Mouse (Mus musculus): ENCODE data around the gene Mrpl18. TPM values are rescaled to one million over a fixed set of nuclear protein-coding genes. Genes with fewer than 3 reads are reported as not detected.
"Not testable (repeated sequence)": the region's sequence is repeated elsewhere in the genome, so short reads cannot be mapped to it uniquely, and the experiment has no call there.

The Mrpl18 gene
- total RNA-seq (2021), result 10 to 100 TPM; 59.7 to 65.2 TPM

DNA sequence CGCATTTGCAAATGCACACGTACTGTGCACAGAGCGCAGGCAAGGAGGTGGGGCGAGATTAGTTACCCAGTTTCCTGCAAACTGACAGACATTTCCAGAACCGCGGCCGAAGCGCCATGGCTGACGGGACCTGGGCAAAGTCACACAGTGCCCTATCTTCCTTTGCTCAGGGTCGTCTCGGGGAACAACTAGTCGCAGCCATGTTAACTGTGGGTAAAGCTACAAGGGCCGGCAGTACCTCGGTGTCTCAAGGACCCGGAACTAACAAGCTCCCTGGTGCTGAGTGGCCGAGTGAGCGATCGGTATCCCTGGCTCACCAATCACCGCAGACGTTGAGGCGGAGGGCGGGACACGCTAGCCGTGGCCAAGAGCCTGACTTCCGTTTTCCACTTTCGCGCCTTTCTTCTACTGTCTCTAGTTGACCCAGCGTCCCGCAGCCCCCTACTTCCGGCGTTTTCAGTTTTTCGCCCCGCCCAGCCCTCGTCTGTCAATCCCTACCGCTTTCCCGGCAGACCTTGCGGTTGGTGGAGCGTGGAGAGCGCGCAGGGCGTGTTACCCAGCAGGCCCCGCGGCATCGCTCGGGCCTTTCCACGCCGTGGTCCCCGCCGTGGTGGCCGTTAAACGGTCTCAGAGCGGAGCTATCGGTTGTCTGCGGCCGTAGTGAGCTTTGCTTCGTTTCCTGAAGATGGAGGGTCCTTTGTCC, at the start of gene Mrpl18:
Gene Mrpl18 (minus strand): TSS at position 465 of the 703 bp plus-strand sequence.
- intact Hi-C loops (cut with DNase I), result loop anchor here (5.0 kb wide), 2 partner anchors 46 to 76 kb away; partner anchors contain the start of genes Acat2 and Wtap
- peak; percentile 99 to 100 for DNase-seq (ENCODE audit: low spot score in 2 of 2)

DNA sequence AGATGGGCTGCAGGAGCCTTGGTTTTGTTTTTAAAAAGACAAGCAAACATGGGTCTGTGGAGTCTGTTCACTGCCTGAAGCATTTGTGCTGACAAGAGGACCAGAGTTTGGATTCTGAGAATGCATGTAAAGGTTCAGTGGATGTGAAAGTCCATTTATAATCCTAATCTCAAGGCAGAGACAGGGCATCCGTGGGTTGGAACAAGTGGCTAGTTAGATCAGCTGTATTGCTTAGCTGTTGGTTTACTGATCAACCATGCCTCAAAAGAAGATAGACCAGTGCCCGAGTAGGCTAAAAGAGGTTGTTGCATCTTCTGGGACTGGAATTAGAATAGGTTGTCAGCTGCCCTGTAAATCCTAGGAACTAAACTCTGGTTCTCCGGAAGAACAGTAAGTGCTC, 47.3 kb upstream of the Mrpl18 start:
- intact Hi-C loops (cut with DNase I), result loop anchor here (5.0 kb wide), 1 partner anchor 46 kb away; the partner anchor contains the start of genes Mrpl18 and Tcp1
- DNase-seq (ENCODE audit: low spot score in 2 of 2), result no peak

DNA sequence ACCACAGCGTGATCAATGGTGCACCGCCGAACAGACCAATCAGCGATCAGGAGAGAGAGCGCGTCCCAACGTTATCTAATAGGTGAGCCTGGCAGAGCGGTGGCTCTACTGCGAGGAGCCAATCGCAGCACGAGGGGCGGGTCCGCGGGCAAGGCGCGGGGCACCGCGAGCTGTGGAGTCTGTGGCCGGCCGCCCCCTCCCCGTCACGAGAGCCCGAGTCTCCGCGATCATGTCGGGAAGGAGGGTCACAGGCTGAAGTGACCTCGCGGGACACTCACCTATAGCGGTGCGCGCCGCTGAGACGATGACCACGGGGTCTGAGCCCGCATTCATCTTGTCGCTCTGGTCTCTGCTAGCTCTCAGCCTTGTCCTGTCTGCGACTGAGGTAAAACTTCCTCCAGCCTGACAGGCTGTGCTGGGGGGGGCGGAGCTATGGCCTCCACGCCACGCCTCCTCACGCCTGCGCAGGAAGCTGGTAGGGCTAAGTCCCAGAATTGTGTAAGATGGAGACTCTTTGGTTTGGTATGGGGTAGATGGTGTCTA, 44.3 kb upstream of the Mrpl18 start, which contains the start of gene Acat2:
Gene Acat2 (minus strand): TSS at position 417 of the 543 bp plus-strand sequence.
- DNase-seq (ENCODE audit: low spot score in 2 of 2), result peak; percentile 97 to 98
- intact Hi-C loops (cut with DNase I), result loop anchor here (2.0 to 5.0 kb wide), 2 partner anchors 32 to 43 kb away; partner anchors contain the start of genes Mrpl18 and Tcp1

DNA sequence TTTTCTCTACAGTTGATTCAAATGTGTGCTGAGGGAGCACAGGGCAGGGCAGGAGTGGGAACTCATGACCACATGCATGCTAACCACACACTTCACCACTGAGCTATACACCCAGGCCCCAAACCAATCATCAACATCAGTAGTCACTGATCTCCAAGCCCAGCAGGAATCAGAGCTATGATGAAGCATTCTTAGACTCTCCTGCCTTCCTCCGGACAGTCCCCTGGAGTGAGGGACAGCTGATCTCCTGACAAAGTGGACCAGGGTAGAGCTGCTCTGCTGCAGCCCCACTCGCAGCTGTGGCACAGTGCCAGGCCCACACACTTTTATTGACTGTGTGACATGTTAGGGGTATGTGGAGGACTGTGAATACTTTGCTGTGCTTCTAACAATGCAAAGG, 43.2 kb upstream of the Mrpl18 start:
- intact Hi-C loops (cut with DNase I); DNase-seq (ENCODE audit: low spot score in 2 of 2): not testable (repeated sequence)

DNA sequence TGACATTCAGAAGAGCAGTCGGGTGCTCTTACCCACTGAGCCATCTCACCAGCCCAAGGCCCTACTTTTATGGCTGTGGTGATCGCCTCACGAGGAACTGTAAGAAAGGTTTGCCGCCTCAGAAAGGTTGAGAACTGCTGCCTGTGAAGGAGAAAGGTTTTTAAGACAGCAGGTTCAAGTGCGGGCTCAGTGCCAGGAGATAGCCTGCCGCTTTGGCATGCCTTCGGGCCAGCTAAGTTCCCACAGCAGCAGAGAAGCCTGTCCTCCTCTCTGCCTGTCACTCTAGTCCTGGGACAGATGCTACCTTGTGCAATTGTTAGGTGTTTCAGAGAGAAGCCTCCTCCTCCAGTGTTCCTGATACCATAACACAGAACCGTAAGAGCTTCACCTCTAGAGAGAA, 40.5 kb upstream of the Mrpl18 start:
- no peak for DNase-seq (ENCODE audit: low spot score in 2 of 2)
- intact Hi-C loops (cut with DNase I), result no loop called here

DNA sequence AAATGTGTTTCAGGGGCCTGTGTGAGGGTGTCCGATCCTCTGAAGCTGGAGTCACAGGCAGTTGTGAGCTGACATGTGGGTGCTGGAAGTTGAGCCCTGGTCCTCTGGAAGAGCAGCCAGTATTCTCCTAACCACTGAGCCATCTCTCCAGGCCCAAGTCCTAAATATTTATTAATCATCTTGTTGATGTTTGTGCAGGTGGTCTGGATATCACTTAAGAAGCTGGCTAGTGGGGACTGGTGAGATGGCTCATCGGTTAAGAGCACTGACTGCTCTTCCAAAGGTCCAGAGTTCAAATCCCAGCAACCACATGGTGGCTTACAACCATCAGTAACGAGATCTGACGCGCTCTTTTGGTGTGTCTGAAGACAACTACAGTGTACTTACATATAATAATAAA, 33.5 kb upstream of the Mrpl18 start:
- no peak for DNase-seq (ENCODE audit: low spot score in 2 of 2)
- intact Hi-C loops (cut with DNase I), result no loop called here

DNA sequence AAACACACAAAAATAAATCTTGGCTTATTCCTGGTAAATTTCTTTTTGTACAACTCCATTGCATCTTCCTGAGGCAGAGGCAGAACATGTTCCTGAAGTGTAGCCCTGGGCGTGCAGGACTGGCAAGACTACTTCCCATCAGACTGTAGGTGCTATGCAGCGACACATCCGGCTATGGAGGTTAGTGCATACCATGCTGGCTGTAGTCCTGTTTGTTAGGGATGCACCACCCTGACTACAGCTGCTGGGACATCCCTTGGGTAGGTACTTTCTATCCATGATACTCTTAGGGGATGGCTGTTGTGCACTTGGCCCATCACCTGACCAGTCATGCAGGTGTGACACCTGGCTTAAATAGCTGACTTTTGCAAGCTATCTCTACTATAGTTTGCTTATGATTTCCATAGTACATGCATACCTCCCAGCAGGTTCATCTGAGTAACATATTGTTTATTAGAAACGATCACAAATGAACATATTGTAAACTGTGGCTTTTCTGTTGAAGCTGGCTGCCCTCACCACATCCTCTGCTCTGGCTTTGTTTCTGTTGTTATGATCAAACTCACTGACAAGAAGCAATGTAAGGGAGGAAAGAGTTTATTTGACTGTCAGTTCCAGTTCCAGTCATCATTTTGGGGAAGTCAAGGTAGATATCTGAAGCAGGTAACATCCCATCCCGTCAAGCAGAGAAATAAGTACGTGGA, 26.5 kb upstream of the Mrpl18 start:
- intact Hi-C loops (cut with DNase I), result no loop called here
- DNase-seq (ENCODE audit: low spot score in 2 of 2), result no peak

DNA sequence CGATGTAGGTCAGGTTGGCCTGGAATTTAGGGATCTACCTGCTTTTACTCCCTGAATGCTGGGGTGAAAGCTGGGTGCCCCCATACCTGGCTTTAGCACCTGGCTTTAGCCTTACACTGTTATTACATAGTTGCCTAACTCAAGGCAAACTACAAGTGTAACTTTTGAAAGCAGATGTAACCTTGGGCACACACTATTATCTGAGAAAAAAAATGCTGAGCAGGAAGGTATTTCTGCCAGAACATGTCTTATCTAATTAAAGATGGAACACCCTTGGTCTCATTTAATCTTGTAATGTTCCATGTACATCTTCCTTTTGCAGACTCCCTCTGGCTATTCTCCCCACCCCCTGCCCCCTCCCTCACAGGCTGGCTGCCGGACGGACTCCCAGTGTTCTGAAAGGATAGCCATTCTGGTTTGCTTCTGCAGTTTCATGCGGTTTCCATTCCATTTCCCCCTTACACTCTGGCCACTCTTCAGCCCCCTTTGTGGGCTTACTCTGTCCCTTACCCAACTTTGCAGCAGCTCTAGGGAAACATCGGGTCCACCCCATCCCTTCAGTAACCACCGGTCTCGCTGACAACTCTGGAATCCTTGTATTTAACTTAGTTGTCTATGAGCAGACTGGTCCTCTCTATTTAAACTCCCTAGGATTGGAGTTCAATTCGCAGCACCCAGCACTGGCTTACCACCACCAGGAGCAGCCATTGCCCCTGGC, 25.6 kb upstream of the Mrpl18 start:
- intact Hi-C loops (cut with DNase I), result no loop called here
- no peak for DNase-seq (ENCODE audit: low spot score in 2 of 2)

DNA sequence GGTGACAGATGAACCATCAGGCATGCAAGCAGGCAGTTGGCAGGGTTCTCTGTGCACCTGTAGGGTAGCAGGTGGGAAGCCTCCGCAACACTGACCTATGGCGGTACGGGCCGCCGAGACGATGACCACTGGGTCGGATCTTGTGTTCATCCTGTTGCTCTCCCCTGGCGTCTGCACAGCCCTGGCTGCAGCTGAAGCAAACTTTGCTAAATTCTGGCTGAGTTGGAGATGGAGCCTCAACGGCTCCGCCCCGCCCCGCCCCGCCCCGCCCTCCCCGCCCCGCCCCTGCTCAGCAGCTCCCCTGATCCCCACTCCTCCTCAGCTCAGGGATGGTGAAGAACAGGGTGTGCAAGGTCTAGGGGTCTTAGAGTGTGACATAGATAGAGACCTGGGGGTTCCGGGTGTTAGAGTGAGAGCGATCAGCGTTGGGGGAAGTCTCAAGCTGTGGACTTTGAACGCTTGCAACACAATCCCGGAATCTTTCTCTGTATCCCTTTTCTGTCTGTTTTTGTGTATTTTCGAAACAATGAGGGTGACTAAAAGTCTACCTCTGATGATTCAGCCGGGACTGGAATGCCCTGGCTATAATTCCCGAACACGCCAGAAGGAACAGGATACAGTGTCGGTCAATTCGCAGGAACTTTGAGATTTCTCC, 24.1 kb upstream of the Mrpl18 start, which contains the start of gene Acat3:
Gene Acat3 (minus strand): TSS at position 450 of the 655 bp plus-strand sequence.
- intact Hi-C loops (cut with DNase I), result no loop called here
- no peak for DNase-seq (ENCODE audit: low spot score in 2 of 2)

DNA sequence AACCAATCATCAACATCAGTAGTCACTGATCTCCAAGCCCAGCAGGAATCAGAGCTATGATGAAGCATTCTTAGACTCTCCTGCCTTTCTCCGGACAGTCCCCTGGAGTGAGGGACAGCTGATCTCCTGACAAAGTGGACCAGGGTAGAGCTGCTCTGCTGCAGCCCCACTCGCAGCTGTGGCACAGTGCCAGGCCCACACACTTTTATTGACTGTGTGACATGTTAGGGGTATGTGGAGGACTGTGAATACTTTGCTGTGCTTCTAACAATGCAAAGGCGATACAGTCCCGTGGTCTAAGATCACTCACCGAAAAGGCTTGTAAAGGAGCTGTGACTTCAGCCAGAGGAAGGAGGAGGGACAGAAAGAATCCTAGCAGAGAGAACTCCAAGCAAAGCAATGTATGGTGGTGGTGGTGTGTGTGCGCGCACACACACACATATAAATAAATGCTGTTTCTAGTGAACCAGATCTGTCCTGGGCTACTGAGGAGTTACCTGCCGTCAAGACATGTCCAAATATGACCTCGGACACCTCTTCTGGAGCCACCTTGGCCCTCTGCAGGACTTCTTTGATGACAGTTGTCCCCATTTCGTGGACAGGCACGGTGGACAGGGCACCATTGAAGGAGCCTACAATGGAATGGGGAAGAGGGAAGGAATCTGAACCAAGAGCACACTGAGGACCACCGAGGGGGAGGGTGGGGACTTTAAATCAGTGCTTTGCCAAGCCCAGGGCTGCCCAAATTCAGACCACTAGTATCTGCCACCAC, 23.4 kb upstream of the Mrpl18 start:
- DNase-seq (ENCODE audit: low spot score in 2 of 2), result not testable (repeated sequence)

DNA sequence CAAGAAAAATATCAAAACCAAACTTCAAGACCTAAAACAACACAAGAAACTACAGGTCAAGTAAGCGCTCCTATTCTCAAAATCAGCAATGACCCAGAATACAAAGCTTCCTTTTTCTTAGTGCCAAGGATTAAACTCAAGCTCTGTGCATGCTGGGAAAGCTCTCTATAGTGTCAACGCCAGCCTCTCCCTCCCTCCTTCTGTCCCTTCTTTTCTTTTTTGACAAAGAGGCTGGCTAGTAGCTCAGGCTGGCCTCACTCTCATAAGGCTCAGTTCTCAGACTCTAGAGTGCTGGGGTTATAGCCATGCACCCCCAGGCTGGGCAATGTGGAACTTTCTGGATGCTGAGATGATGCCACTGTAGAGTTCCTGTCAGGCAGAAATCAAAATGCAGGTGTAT, 21.9 kb upstream of the Mrpl18 start:
- intact Hi-C loops (cut with DNase I), result no loop called here
- DNase-seq (ENCODE audit: low spot score in 2 of 2), result no peak

More for the DNA sequence above, 23.4 kb upstream of the Mrpl18 start:
- intact Hi-C loops (cut with DNase I), result not testable (repeated sequence)

DNA sequence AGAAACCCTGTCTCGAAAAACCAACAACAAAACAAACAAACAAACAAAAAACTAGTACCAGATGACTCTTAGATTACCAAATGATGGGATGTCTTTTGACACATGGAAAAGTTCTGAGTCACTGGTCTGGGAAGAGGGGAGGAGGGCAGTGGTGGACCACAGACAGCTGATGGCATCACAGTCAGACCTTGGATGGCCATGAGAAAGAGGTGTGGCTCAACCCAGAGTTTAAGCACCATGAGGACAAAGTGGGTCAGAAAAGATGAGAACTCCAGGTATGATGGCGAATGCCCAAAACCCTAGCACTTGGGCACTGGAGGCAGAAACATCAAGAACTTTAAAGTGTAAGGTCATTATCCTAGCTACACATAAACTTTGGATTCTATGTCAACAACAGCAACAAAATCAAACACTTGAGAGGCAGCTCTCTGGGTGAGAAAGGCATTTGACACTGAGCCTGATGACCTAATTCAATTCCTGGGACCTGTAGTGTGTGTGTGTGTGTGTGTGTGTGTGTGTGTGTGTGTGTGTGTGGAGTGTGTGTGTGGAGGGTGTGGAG, 21.3 kb upstream of the Mrpl18 start:
- intact Hi-C loops (cut with DNase I), result no loop called here
- no peak for DNase-seq (ENCODE audit: low spot score in 2 of 2)

DNA sequence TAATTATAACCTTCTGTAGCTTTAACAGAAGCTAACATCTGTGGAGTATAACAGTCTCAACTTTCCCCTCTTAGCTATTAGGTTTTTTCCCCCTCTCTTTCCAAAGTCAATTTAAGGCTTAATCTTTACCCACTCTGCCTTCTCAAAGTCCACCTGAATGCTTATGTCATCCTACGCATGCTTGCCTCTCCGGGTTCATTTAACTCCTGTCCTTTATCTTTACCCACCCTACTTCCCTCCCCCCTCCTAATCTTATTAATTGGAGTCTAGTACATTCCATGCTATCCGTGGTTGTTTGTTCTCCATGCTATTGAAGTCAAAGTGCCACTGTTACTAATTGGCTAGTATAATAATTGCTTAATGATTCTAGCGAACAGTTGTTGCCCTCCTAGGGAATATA, 19.6 kb upstream of the Mrpl18 start:
- intact Hi-C loops (cut with DNase I), result no loop called here
- DNase-seq (ENCODE audit: low spot score in 2 of 2), result no peak

DNA sequence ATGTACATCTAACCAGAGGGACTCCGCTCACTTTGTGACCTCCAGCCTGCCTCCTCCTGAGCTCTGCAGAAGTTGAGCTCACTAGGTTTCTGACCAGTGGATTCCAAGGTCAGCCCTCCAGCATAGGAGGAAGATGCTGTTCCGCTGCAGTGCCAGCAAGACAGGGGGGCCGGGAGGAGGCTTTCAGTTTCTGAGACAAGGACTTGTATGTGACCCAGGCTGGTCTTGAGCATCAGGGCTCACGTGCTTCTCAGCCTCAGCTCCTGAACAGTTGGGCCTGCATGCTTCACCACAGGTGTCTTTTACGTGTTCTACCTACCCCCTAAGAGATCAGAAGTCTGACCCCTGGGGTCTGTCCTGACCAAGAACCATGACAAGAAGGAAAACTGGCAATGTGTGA, 15.4 kb upstream of the Mrpl18 start:
- DNase-seq (ENCODE audit: low spot score in 2 of 2); intact Hi-C loops (cut with DNase I): not testable (repeated sequence)

DNA sequence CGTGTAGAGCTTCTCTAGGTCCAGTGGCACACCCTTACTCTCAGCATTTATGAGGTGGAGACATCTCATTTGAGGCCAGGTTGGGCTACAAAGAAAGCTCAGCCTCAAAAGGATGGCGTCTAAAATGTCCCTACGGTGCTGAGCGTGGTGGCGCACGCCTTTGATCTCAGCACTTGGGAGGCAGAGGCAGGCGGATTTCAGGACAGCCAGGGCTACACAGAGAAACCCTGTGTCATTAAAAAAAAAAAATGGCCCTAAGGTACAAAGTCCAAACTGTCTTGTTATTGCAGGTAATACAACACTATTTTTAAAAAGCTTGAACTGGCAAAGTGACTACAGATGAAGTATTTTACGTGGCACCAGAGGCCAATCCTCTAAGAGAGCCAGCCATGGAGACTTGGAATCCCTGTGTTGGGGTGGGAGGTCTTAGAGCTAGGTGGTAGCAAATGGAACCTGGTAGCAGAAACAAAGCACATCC, 9.6 kb upstream of the Mrpl18 start:
- DNase-seq (ENCODE audit: low spot score in 2 of 2), result no peak
- intact Hi-C loops (cut with DNase I), result no loop called here

DNA sequence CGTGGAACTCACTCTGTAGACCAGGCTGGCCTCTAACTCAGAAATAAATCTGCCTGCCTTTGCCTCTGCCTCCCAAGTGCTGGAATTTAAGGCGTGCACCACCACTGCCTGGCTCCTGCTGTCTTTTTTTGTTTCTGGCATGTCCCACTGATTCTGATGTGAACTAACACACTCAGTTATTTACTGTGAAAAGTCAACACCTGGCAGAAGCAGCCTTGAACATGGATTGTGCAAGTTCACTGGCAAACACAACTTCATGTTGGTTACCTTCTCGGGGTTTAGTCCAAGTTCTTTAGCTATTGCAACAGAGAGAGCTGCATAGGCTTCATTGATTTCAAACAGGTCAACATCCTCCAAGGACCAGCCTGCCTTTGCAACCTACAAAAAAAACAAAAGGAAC, 8.9 kb upstream of the Mrpl18 start:
- intact Hi-C loops (cut with DNase I), result no loop called here
- no peak for DNase-seq (ENCODE audit: low spot score in 2 of 2)

DNA sequence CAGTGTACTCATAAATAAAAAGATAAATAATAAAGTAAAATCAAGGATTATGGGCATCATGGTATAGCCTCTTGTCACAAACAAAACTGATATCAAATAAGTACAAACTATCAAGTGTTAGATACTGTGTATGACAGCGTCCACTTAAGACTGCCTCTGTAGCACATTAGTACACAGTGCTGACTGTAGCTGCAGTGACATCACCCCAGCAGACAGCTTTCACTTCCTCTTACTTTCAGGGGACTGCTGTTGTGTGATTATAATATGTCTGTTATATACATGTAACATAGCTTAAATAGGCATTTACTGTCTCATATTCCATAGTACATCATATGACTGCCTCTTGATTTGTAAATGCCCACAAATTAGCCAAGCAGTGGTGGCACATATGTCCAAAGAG, 4.9 kb upstream of the Mrpl18 start:
- intact Hi-C loops (cut with DNase I), result no loop called here
- no peak for DNase-seq (ENCODE audit: low spot score in 2 of 2)
